Mouse (Mus musculus): ENCODE results near the gene Rab31.

DNA sequence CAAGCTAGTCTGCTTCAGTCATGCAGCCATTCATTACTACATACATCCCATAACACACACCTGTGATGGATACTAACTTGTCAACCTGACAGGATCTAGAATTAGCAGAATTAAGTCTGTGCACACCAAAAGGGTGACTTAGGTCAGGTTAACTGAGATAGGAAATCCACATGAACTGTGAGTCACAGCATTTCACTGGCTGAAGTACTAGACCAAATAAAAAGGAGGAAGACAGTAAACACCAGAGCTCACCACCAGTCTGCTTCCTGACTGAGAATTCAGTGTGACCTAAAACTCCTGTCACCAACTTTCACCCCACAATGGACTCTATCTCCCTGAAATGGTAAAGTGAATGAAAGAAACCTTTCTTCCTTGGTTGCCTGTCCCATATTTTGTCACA is 168.2 kb downstream of the Rab31 start:
- no peak for TF ChIP-seq CTCF (IDR thresholded peaks at IDR 0.05; ENCODE audit: control insufficient read depth, insufficient read depth, low read length)
- TF ChIP-seq POLR2A (IDR thresholded peaks at IDR 0.05; ENCODE audit: borderline replicate concordance, control insufficient read depth, low read depth, low read length) = no peak

Measured in bone marrow, adult 2 months (tissue).